Comparison of ENCODE assay signal across 20 mouse cellular contexts in the genomic region with DNA sequence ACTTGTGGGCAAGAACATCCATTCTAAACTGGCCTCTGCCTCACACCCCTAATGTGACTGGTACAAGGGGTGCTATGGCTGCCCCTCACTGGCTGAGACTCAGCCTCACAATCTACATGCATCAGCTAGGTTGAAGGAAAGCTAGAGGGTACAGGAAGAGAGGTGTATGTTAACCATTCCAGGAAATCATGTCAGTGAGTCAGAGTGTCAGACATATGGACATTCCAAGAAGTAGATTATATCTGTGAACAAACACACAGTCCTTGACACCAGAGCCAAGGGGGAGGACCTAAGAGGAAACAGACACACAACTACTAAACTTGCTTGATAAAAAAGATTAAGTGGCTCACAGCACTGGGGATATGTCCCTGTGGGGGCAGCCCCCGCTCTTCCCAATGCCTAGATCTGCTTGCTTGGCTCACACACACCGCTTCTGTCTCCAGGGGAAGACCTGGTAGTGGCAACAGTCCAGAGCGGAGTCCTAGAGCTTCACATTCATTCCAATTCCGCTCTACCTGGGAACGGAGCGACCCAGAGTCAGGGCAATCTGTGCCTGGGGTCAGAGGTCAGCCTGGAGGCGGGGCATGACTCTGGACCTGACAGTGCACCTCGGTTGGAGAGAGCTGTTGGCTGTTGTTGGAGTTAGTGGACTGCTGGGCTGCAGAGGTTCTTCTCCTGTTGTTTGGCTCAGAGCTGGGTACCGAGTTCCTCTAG. TPM values are rescaled to one million over a fixed set of nuclear protein-coding genes. Genes with fewer than 3 reads are reported as not detected.
A peak's percentile ranks its signal among the peaks of the same experiment; 100 is the strongest.
DNase-seq lines count a peak whose midpoint lies in the region; ATAC-seq and TF ChIP-seq lines count a peak whose summit lies in the region.
"Had no signal": no experiment of that assay in that cellular context is flagged by ENCODE, and none has a peak within 500 bp of the region (broad histone marks: within the 10 kb centered on the region; RNA-seq: fewer than 3 reads in every experiment).

No protein-coding gene starts in this region.

- H3K4me1 ChIP-seq in heart, embryonic 12.5 days (replicated peaks): peaks cover 9% of the 10 kb centered on the region
- peaks cover 3% of the 10 kb centered on the region for H3K4me1 ChIP-seq in heart, adult 2 months (ENCODE audit: control insufficient read depth, insufficient read depth, low read length)
- H3K4me1 ChIP-seq in ES-Bruce4 (ENCODE audit: control insufficient read depth, insufficient read depth, low read length): peaks cover 2% of the 10 kb centered on the region
- peaks cover 7% of the 10 kb centered on the region for H3K4me1 ChIP-seq in kidney, embryonic 15.5 days
- peaks cover 15% of the 10 kb centered on the region; the same call in 1 of the 2 replicates for H3K4me1 ChIP-seq in liver, embryonic 15.5 days (replicated peaks)
- H3K4me1 ChIP-seq: embryonic facial prominence, embryonic 13.5 days; forebrain, embryonic 13.5 days; midbrain, embryonic 12.5 days; neural tube, embryonic 12.5 days had no signal

- H3K9me3 ChIP-seq in heart, embryonic 12.5 days (replicated peaks): no peaks in the 10 kb centered on the region
- H3K9me3 ChIP-seq in ES-Bruce4 (replicated peaks; ENCODE audit: control insufficient read depth, insufficient read depth, low read length, poor library complexity, severe bottlenecking): no peaks in the 10 kb centered on the region
- no peaks in the 10 kb centered on the region for H3K9me3 ChIP-seq in kidney, embryonic 15.5 days (replicated peaks)
- H3K9me3 ChIP-seq in liver, embryonic 15.5 days (replicated peaks): no peaks in the 10 kb centered on the region
- H3K9me3 ChIP-seq: embryonic facial prominence, embryonic 13.5 days; forebrain, embryonic 13.5 days; midbrain, embryonic 12.5 days; neural tube, embryonic 12.5 days had no signal

- peak; percentile 22; the same call in 1 of the 2 replicates for ATAC-seq in heart, embryonic 12.5 days (ENCODE audit: insufficient number of reproducible peaks, low FRiP score)
- ATAC-seq in kidney, embryonic 15.5 days (replicated peaks; ENCODE audit: low FRiP score): 0 out of 2 replicates have a peak, but pooled peaks have one; percentile 15
- ATAC-seq in liver, embryonic 15.5 days (ENCODE audit: insufficient read depth): peak; percentile 45
- ATAC-seq in megakaryocyte-erythroid progenitor cell, adult 5-6 weeks (replicated peaks; ENCODE audit: low FRiP score, low TSS enrichment, poor library complexity, severe bottlenecking): no peak
- ATAC-seq: forebrain, embryonic 13.5 days had no signal

- no peak for TF ChIP-seq CTCF in heart, adult 2 months (IDR thresholded peaks at IDR 0.05)
- no peak for TF ChIP-seq CTCF in ES-Bruce4 (IDR thresholded peaks at IDR 0.05; ENCODE audit: low read depth, low read length)
- TF ChIP-seq CTCF in gastrocnemius, adult 2 months (IDR thresholded peaks at IDR 0.05): no peak

- no peaks in the 10 kb centered on the region for H3K27me3 ChIP-seq in heart, embryonic 12.5 days (replicated peaks)
- H3K27me3 ChIP-seq in heart, adult 2 months (ENCODE audit: control insufficient read depth, insufficient read depth, low read length): no peaks in the 10 kb centered on the region
- H3K27me3 ChIP-seq in ES-Bruce4 (ENCODE audit: control insufficient read depth, insufficient read depth, low read length, poor library complexity, severe bottlenecking): no peaks in the 10 kb centered on the region
- no peaks in the 10 kb centered on the region for H3K27me3 ChIP-seq in kidney, embryonic 15.5 days
- H3K27me3 ChIP-seq in liver, embryonic 15.5 days: no peaks in the 10 kb centered on the region
- H3K27me3 ChIP-seq: embryonic facial prominence, embryonic 13.5 days; forebrain, embryonic 13.5 days; midbrain, embryonic 12.5 days; neural tube, embryonic 12.5 days had no signal

- no peak for DNase-seq in heart, adult 2 months
- no peak for DNase-seq in gastrocnemius, adult 2 months
- no peak for DNase-seq in frontal cortex, postnatal 36 days (ENCODE audit: low spot score in 2 of 2)
- DNase-seq: adrenal gland, postnatal 25 days; cerebellum, adult 9-10 months; gastrocnemius, postnatal 25 days; heart, postnatal 14 days; lung, adult 2 months; retina, postnatal 1 day; thymus, postnatal 25 days had no signal

- 59% methylated on average over 9 of the region's 9 CpGs for WGBS in heart, embryonic 12.5 days
- WGBS in heart, adult 2 months: 70% methylated on average over 9 of the region's 9 CpGs
- 59% methylated on average over 9 of the region's 9 CpGs for WGBS in kidney, embryonic 15.5 days
- WGBS in liver, embryonic 15.5 days (ENCODE audit: insufficient replicate concordance): 62% methylated on average over 9 of the region's 9 CpGs

- no peak overlapping the region for H3K4me2 ChIP-seq in heart, embryonic 12.5 days
- H3K4me2 ChIP-seq in kidney, embryonic 15.5 days: no peak overlapping the region
- no peak overlapping the region for H3K4me2 ChIP-seq in liver, embryonic 15.5 days
- H3K4me2 ChIP-seq: embryonic facial prominence, embryonic 13.5 days; forebrain, embryonic 13.5 days; midbrain, embryonic 12.5 days; neural tube, embryonic 12.5 days had no signal

- no peak for TF ChIP-seq EP300 in heart, adult 2 months (IDR thresholded peaks at IDR 0.05; ENCODE audit: insufficient read depth, low read depth, low read length)
- no peak for TF ChIP-seq EP300 in ES-Bruce4 (IDR thresholded peaks at IDR 0.05; ENCODE audit: insufficient read depth, low read depth, low read length)

- H3K9ac ChIP-seq in heart, embryonic 12.5 days: no peak overlapping the region
- no peak overlapping the region for H3K9ac ChIP-seq in heart, adult 2 months (ENCODE audit: low read depth, low read length)
- H3K9ac ChIP-seq in ES-Bruce4 (ENCODE audit: low read depth, poor library complexity, severe bottlenecking): no peak overlapping the region
- H3K9ac ChIP-seq in kidney, embryonic 15.5 days: no peak overlapping the region
- H3K9ac ChIP-seq in liver, embryonic 15.5 days: no peak overlapping the region
- H3K9ac ChIP-seq: embryonic facial prominence, embryonic 13.5 days; forebrain, embryonic 13.5 days; midbrain, embryonic 12.5 days; neural tube, embryonic 12.5 days had no signal

- H3K36me3 ChIP-seq in heart, embryonic 12.5 days: no peaks in the 10 kb centered on the region
- no peaks in the 10 kb centered on the region for H3K36me3 ChIP-seq in heart, adult 2 months (ENCODE audit: control insufficient read depth, insufficient read depth, low read length)
- H3K36me3 ChIP-seq in ES-Bruce4 (ENCODE audit: control insufficient read depth, insufficient read depth, low read length, poor library complexity, severe bottlenecking): no peaks in the 10 kb centered on the region
- no peaks in the 10 kb centered on the region for H3K36me3 ChIP-seq in kidney, embryonic 15.5 days
- H3K36me3 ChIP-seq in liver, embryonic 15.5 days (replicated peaks): no peaks in the 10 kb centered on the region
- H3K36me3 ChIP-seq: embryonic facial prominence, embryonic 13.5 days; midbrain, embryonic 12.5 days; neural tube, embryonic 12.5 days had no signal

- no peak overlapping the region for H3K27ac ChIP-seq in heart, embryonic 12.5 days (ENCODE audit: poor library complexity, severe bottlenecking)
- no peak overlapping the region for H3K27ac ChIP-seq in heart, adult 2 months
- H3K27ac ChIP-seq in ES-Bruce4 (ENCODE audit: insufficient read depth, low read length): peak overlapping the region; percentile 38; the same call in 1 of the 2 replicates
- peak overlapping the region; percentile 41; the same call in 1 of the 2 replicates for H3K27ac ChIP-seq in kidney, embryonic 15.5 days
- 0 out of 2 replicates have a peak overlapping the region, but pooled peaks have one; percentile 29 for H3K27ac ChIP-seq in liver, embryonic 15.5 days (replicated peaks)
- H3K27ac ChIP-seq in gastrocnemius, adult 2 months: no peak overlapping the region
- H3K27ac ChIP-seq: embryonic facial prominence, embryonic 13.5 days; forebrain, embryonic 13.5 days; left cerebral cortex, adult 2 months; midbrain, embryonic 12.5 days; neural tube, embryonic 12.5 days had no signal

- no peak overlapping the region for H3K4me3 ChIP-seq in heart, embryonic 12.5 days
- no peak overlapping the region for H3K4me3 ChIP-seq in heart, adult 2 months
- H3K4me3 ChIP-seq in ES-Bruce4 (ENCODE audit: low read depth, low read length): no peak overlapping the region
- no peak overlapping the region for H3K4me3 ChIP-seq in kidney, embryonic 15.5 days (replicated peaks)
- no peak overlapping the region for H3K4me3 ChIP-seq in liver, embryonic 15.5 days (replicated peaks)
- H3K4me3 ChIP-seq in gastrocnemius, adult 2 months: no peak overlapping the region
- H3K4me3 ChIP-seq: embryonic facial prominence, embryonic 13.5 days; forebrain, embryonic 13.5 days; left cerebral cortex, adult 2 months; midbrain, embryonic 12.5 days; neural tube, embryonic 12.5 days had no signal

- no peaks in the 10 kb centered on the region for H3K79me2 ChIP-seq in heart, adult 2 months (replicated peaks; ENCODE audit: control insufficient read depth, insufficient read depth, low read length)

- intact Hi-C loops in heart, adult 2 months (cut with DNase I): no loop called here
- intact Hi-C loops in gastrocnemius, adult 2 months (cut with DNase I): loop anchor here (2.0 kb wide), 1 partner anchor 38 kb away; no protein-coding TSS in a partner anchor

- no peak for TF ChIP-seq POLR2A in heart, adult 2 months (IDR thresholded peaks at IDR 0.05; ENCODE audit: insufficient read depth, low read depth, low read length)
- TF ChIP-seq POLR2A in ES-Bruce4 (IDR thresholded peaks at IDR 0.05; ENCODE audit: insufficient read depth, low read length): no peak

RNA-seq across cellular contexts. Expression of gene Rps21, which starts 8.1 kb away (rescaled TPM):
- polyA plus RNA-seq in heart, embryonic 12.5 days (2016; fragmentation: Nextera tagmentation; extraction: Ambion mirVana): 336 and 349 TPM in 2 replicates
- total RNA-seq in heart, adult 2 months (2021): 100 to 1,000 TPM; 506 to 570 TPM
- polyA plus RNA-seq in heart, adult 2 months (2012; rRNA removed): 991 and 1,183 TPM in 2 replicates
- polyA plus RNA-seq in ES-Bruce4 (2011; ENCODE audit: insufficient read depth, insufficient read length, low read depth, missing spikeins): 1,612 and 1,632 TPM in 2 replicates
- polyA plus RNA-seq in kidney, embryonic 15.5 days (2015; fragmentation: Nextera tagmentation; extraction: Ambion mirVana): 637 and 713 TPM in 2 replicates
- polyA plus RNA-seq in liver, embryonic 15.5 days (2015; fragmentation: Nextera tagmentation; extraction: Ambion mirVana): 223 and 320 TPM in 2 replicates
- 3,693 and 4,041 TPM in 2 replicates for total RNA-seq in megakaryocyte-erythroid progenitor cell, adult 5-6 weeks (2014; fragmentation: Nextera tagmentation)
- 2,831 and 3,324 TPM in 2 replicates for total RNA-seq in megakaryocyte-erythroid progenitor cell, adult 5-6 weeks (2017)
- 100 to 1,000 TPM; 359 to 473 TPM for total RNA-seq in gastrocnemius, adult 2 months (2021)

RNA-seq across cellular contexts. Expression of gene Lama5, which starts 23.4 kb away (rescaled TPM):
- polyA plus RNA-seq in heart, embryonic 12.5 days (2016; fragmentation: Nextera tagmentation; extraction: Ambion mirVana): 31.7 and 38.1 TPM in 2 replicates
- total RNA-seq in heart, adult 2 months (2021): 100 to 1,000 TPM in 1 of 2 experiments, 10 to 100 TPM in 1; 66.3 to 104 TPM
- 83.6 and 109 TPM in 2 replicates for polyA plus RNA-seq in heart, adult 2 months (2012; rRNA removed)
- 141 and 145 TPM in 2 replicates for polyA plus RNA-seq in ES-Bruce4 (2011; ENCODE audit: insufficient read depth, insufficient read length, low read depth, missing spikeins)
- polyA plus RNA-seq in kidney, embryonic 15.5 days (2015; fragmentation: Nextera tagmentation; extraction: Ambion mirVana): 40.6 and 46.7 TPM in 2 replicates
- polyA plus RNA-seq in liver, embryonic 15.5 days (2015; fragmentation: Nextera tagmentation; extraction: Ambion mirVana): 1.6 and 1.9 TPM in 2 replicates
- total RNA-seq in megakaryocyte-erythroid progenitor cell, adult 5-6 weeks (2014; fragmentation: Nextera tagmentation): 0.04 and 0.25 TPM in 2 replicates
- 0.05 TPM in 1 of 2 replicates, not detected in the other for total RNA-seq in megakaryocyte-erythroid progenitor cell, adult 5-6 weeks (2017)
- 10 to 100 TPM; 10.5 to 14.8 TPM for total RNA-seq in gastrocnemius, adult 2 months (2021)

RNA-seq across cellular contexts. Expression of gene Cables2, which starts 24.2 kb away (rescaled TPM):
- 15.8 and 16.2 TPM in 2 replicates for polyA plus RNA-seq in heart, embryonic 12.5 days (2016; fragmentation: Nextera tagmentation; extraction: Ambion mirVana)
- total RNA-seq in heart, adult 2 months (2021): 10 to 100 TPM; 11.2 to 14.3 TPM
- polyA plus RNA-seq in heart, adult 2 months (2012; rRNA removed): 17.6 and 26.7 TPM in 2 replicates
- polyA plus RNA-seq in ES-Bruce4 (2011; ENCODE audit: insufficient read depth, insufficient read length, low read depth, missing spikeins): 13.2 and 14.5 TPM in 2 replicates
- 11.8 and 12.3 TPM in 2 replicates for polyA plus RNA-seq in kidney, embryonic 15.5 days (2015; fragmentation: Nextera tagmentation; extraction: Ambion mirVana)
- polyA plus RNA-seq in liver, embryonic 15.5 days (2015; fragmentation: Nextera tagmentation; extraction: Ambion mirVana): 3.4 and 3.5 TPM in 2 replicates
- 13.8 and 14.4 TPM in 2 replicates for total RNA-seq in megakaryocyte-erythroid progenitor cell, adult 5-6 weeks (2014; fragmentation: Nextera tagmentation)
- total RNA-seq in megakaryocyte-erythroid progenitor cell, adult 5-6 weeks (2017): 7.4 and 20.8 TPM in 2 replicates
- 1 to 10 TPM; 9.3 to 9.8 TPM for total RNA-seq in gastrocnemius, adult 2 months (2021)

RNA-seq across cellular contexts. Expression of gene Rbbp8nl, which starts 40.6 kb away (rescaled TPM):
- polyA plus RNA-seq in heart, embryonic 12.5 days (2016; fragmentation: Nextera tagmentation; extraction: Ambion mirVana): not detected in 2 replicates
- total RNA-seq in heart, adult 2 months (2021): not detected
- not detected in 2 replicates for polyA plus RNA-seq in heart, adult 2 months (2012; rRNA removed)
- polyA plus RNA-seq in ES-Bruce4 (2011; ENCODE audit: insufficient read depth, insufficient read length, low read depth, missing spikeins): 1.7 and 1.8 TPM in 2 replicates
- 0.84 and 0.87 TPM in 2 replicates for polyA plus RNA-seq in kidney, embryonic 15.5 days (2015; fragmentation: Nextera tagmentation; extraction: Ambion mirVana)
- polyA plus RNA-seq in liver, embryonic 15.5 days (2015; fragmentation: Nextera tagmentation; extraction: Ambion mirVana): not detected in 2 replicates
- total RNA-seq in megakaryocyte-erythroid progenitor cell, adult 5-6 weeks (2014; fragmentation: Nextera tagmentation): not detected in 2 replicates
- total RNA-seq in megakaryocyte-erythroid progenitor cell, adult 5-6 weeks (2017): not detected in 2 replicates
- total RNA-seq in gastrocnemius, adult 2 months (2021): not detected
- total RNA-seq: adrenal gland, postnatal 25 days; gastrocnemius, postnatal 25 days; heart, postnatal 14 days; left cerebral cortex, adult 2 months had no signal
- polyA plus RNA-seq: forebrain, embryonic 13.5 days had no signal

Comparison
In these comparisons a context has a peak if more than half of its experiments do, and no peak if none do; other contexts are left out.
1. H3K27ac ChIP-seq: peak in ES-Bruce4 (single experiment), kidney, embryonic 15.5 days (single experiment) and liver, embryonic 15.5 days (single experiment); none in heart, embryonic 12.5 days (single experiment), heart, adult 2 months (single experiment) and gastrocnemius, adult 2 months (single experiment).
2. RNA of gene Lama5, which starts 23.4 kb away (polyA plus RNA-seq): 141 to 145 TPM in ES-Bruce4, 83.6 to 109 TPM in heart, adult 2 months, 40.6 to 46.7 TPM in kidney, embryonic 15.5 days and 31.7 to 38.1 TPM in heart, embryonic 12.5 days; 1.6 to 1.9 TPM in liver, embryonic 15.5 days; every median in the first group is over 10 times any median in the second.